Mouse (Mus musculus): ENCODE results near the gene Klk1b1.

DNA sequence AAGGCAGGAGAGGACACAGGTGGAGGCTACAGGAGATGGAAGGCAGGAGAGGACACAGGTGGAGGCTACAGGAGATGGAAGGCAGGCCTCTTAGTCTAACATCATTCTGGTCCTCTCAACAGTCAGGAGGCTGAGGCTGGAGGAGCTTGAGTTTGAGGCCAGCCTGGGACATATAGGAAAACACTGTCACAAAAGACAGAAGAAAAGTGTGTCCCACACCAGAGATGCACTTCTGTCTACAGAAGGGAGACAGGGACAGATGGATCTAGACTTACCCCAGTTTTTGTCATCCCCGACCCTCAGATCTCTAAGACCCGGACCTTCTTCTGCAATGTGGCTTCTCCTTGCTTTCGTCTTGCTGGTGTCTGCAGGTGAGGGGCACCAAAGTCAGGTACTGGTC, 33.1 kb upstream of the Klk1b1 start, which contains the start of gene Klk15:
- TF ChIP-seq CTCF (IDR thresholded peaks at IDR 0.05; ENCODE audit: insufficient read depth, low read depth, low read length) (no peak), POLR2A (IDR thresholded peaks at IDR 0.05; ENCODE audit: insufficient read depth, low read depth, low read length) (no peak)
